Mouse (Mus musculus) kidney, embryonic 14.5 days (tissue): ENCODE data around the gene Tom1l2. TPM values are rescaled to one million over a fixed set of nuclear protein-coding genes. Genes with fewer than 3 reads are reported as not detected.
A peak's percentile ranks its signal among the peaks of the same experiment; 100 is the strongest.

Experiments used
- ATAC-seq: fragments of 200-750 bp; cut with Nextera tagmentation; 2 replicates; pipeline ENCODE4 v1.8.0; 2017; ENCODE audit warnings: moderate number of reproducible peaks, mild to moderate bottlenecking, moderate TSS enrichment, moderate library complexity; ENCODE audit not compliant: low FRiP score, low TSS enrichment
- H3K27ac ChIP-seq: fragments of 300-500 bp; sonication (generic); 2 replicates; pipeline ENCODE4 v1.5.1; 2014; ENCODE audit warnings: low read depth, mild to moderate bottlenecking, low read length, moderate library complexity, mixed read lengths
- H3K27me3 ChIP-seq: fragments of 300-500 bp; sonication (generic); 2 replicates; pipeline ENCODE4 v1.6.1; 2014; ENCODE audit warnings: mild to moderate bottlenecking, low read length; ENCODE audit not compliant: control insufficient read depth, insufficient read depth
- H3K36me3 ChIP-seq: fragments of 300-500 bp; sonication (generic); 2 replicates; pipeline ENCODE4 v1.6.1; 2014; ENCODE audit warnings: low read length, mixed read lengths; ENCODE audit not compliant: control insufficient read depth, insufficient read depth
- H3K4me1 ChIP-seq: fragments of 300-500 bp; sonication (generic); 2 replicates; pipeline ENCODE4 v1.6.1; 2014; ENCODE audit warnings: low read length, mixed read lengths; ENCODE audit not compliant: control insufficient read depth, insufficient read depth
- H3K4me2 ChIP-seq: fragments of 300-500 bp; sonication (generic); replicated peaks from 2 replicates; pipeline ENCODE4 v1.6.1; 2014; ENCODE audit warnings: low read depth, mild to moderate bottlenecking, low read length
- H3K4me3 ChIP-seq: fragments of 300-500 bp; sonication (generic); 2 replicates; pipeline ENCODE4 v1.5.1; 2014; ENCODE audit warnings: mild to moderate bottlenecking, low read length
- H3K9ac ChIP-seq: fragments of 300-500 bp; sonication (generic); 2 replicates; pipeline ENCODE4 v1.6.1; 2014; ENCODE audit warnings: low read depth, mild to moderate bottlenecking, low read length, moderate library complexity
- H3K9me3 ChIP-seq: fragments of 300-500 bp; sonication (generic); 2 replicates; pipeline ENCODE4 v1.6.1; 2016; ENCODE audit warnings: low read length; ENCODE audit not compliant: control insufficient read depth
- WGBS: fragments of 180-500 bp; shearing (Covaris S2); extraction: QIAGEN DNeasy Blood & Tissue Kit; methylation state at CpG from one replicate; pipeline ENCODE4 v1.1.7; 2014; 5-methylcytosine and 5-hydroxymethylcytosine counted together
- polyA plus RNA-seq: library from polyadenylated mRNA; unstranded; fragments of >200 nt; fragmentation: Nextera tagmentation; extraction: Ambion mirVana; gene quantifications from 2 replicates; pipeline ENCODE4 v1.2.1, GENCODE M21; 2014

Gene Tom1l2
- polyA plus RNA-seq, 1 experiment from 2014 or later, result 19.3 TPM

GRCm38 (mm10) chr11:60357116-60357515, 4.4 kb upstream of the Tom1l2 start:
- Histone ChIP-seq H3K9me3 (no peaks in the 10 kb centered on the region), H3K27me3 (no peaks in the 10 kb centered on the region), H3K27ac (no peak overlapping the region), H3K36me3 (no peaks in the 10 kb centered on the region), H3K4me1 (no peaks in the 10 kb centered on the region), H3K9ac (no peak overlapping the region), H3K4me3 (no peak overlapping the region), H3K4me2 (no peak overlapping the region)
- no peak for ATAC-seq
- 50% methylated on average over 1 of the region's 1 CpGs for WGBS

GRCm38 (mm10) chr11:60355952-60356351, 3.2 kb upstream of the Tom1l2 start:
- H3K36me3 ChIP-seq, result no peaks in the 10 kb centered on the region
- ATAC-seq, result no peak
- H3K9ac ChIP-seq, result no peak overlapping the region
- H3K4me1 ChIP-seq, result peaks cover 6% of the 10 kb centered on the region; the same call in 1 of the 2 replicates
- H3K9me3 ChIP-seq, result no peaks in the 10 kb centered on the region
- no peak overlapping the region for H3K27ac ChIP-seq
- WGBS, result 91% methylated on average over 2 of the region's 2 CpGs
- no peaks in the 10 kb centered on the region for H3K27me3 ChIP-seq
- no peak overlapping the region for H3K4me2 ChIP-seq
- no peak overlapping the region for H3K4me3 ChIP-seq

- Histone ChIP-seq H3K4me3 (peak overlapping the region; percentile 60), H3K9ac (peak overlapping the region; percentile 65), H3K27me3 (no peaks in the 10 kb centered on the region), H3K4me1 (peaks cover 6% of the 10 kb centered on the region; the same call in 1 of the 2 replicates), H3K9me3 (no peaks in the 10 kb centered on the region), H3K4me2 (peak overlapping the region; percentile 58), H3K36me3 (no peaks in the 10 kb centered on the region), H3K27ac (no peak overlapping the region; the same call in 1 of the 2 replicates)
- WGBS, result 23% methylated on average over 11 of the region's 11 CpGs
- ATAC-seq, result no peak
Measured at GRCm38 (mm10) chr11:60351925-60352371, 757 bp downstream of the Tom1l2 start.

GRCm38 (mm10) chr11:60351388-60351787, 1.3 kb downstream of the Tom1l2 start:
- Histone ChIP-seq H3K9ac (no peak overlapping the region), H3K4me2 (peak overlapping the region; percentile 58; the same call in 1 of the 2 replicates), H3K4me1 (peaks cover 6% of the 10 kb centered on the region; the same call in 1 of the 2 replicates), H3K4me3 (no peak overlapping the region; the same call in 1 of the 2 replicates), H3K36me3 (no peaks in the 10 kb centered on the region), H3K27ac (no peak overlapping the region), H3K9me3 (no peaks in the 10 kb centered on the region), H3K27me3 (no peaks in the 10 kb centered on the region)
- 58% methylated on average over 2 of the region's 2 CpGs for whole genome bisulfite sequencing
- no peak for ATAC-seq

- ATAC-seq, result no peak
- Histone ChIP-seq H3K4me3 (no peak overlapping the region), H3K36me3 (no peaks in the 10 kb centered on the region), H3K27me3 (no peaks in the 10 kb centered on the region), H3K4me1 (0 out of 2 replicates have a peak, but pooled peaks cover 2% of the 10 kb centered on the region), H3K4me2 (no peak overlapping the region), H3K9ac (no peak overlapping the region), H3K27ac (no peak overlapping the region), H3K9me3 (no peaks in the 10 kb centered on the region)
- WGBS, result 72% methylated on average over 4 of the region's 4 CpGs
Measured at GRCm38 (mm10) chr11:60346537-60346936, 6.2 kb downstream of the Tom1l2 start.

GRCm38 (mm10) chr11:60345868-60346267, 6.8 kb downstream of the Tom1l2 start:
- no peak overlapping the region for H3K4me3 ChIP-seq
- no peaks in the 10 kb centered on the region for H3K27me3 ChIP-seq
- H3K27ac ChIP-seq, result no peak overlapping the region
- no peak overlapping the region for H3K9ac ChIP-seq
- no peaks in the 10 kb centered on the region for H3K36me3 ChIP-seq
- no peaks in the 10 kb centered on the region for H3K4me1 ChIP-seq
- no peaks in the 10 kb centered on the region for H3K9me3 ChIP-seq
- ATAC-seq, result no peak
- WGBS, result 83% methylated on average over 4 of the region's 4 CpGs
- H3K4me2 ChIP-seq, result no peak overlapping the region

- no peaks in the 10 kb centered on the region for H3K27me3 ChIP-seq
- H3K27ac ChIP-seq, result no peak overlapping the region
Measured at GRCm38 (mm10) chr11:60339361-60339760, 13.3 kb downstream of the Tom1l2 start.

GRCm38 (mm10) chr11:60338291-60338690, 14.4 kb downstream of the Tom1l2 start:
- no peak overlapping the region for H3K4me3 ChIP-seq
- peaks cover 2% of the 10 kb centered on the region; the same call in 1 of the 2 replicates for H3K4me1 ChIP-seq
- no peaks in the 10 kb centered on the region for H3K27me3 ChIP-seq
- H3K36me3 ChIP-seq, result no peaks in the 10 kb centered on the region
- H3K9me3 ChIP-seq, result no peaks in the 10 kb centered on the region
- H3K4me2 ChIP-seq, result no peak overlapping the region
- H3K27ac ChIP-seq, result no peak overlapping the region
- no peak for ATAC-seq
- WGBS, result 79% methylated on average over 4 of the region's 4 CpGs
- H3K9ac ChIP-seq, result no peak overlapping the region

More at GRCm38 (mm10) chr11:60339361-60339760, 13.3 kb downstream of the Tom1l2 start:
- Histone ChIP-seq H3K9ac (no peak overlapping the region), H3K4me3 (no peak overlapping the region), H3K4me1 (no peaks in the 10 kb centered on the region; the same call in 1 of the 2 replicates), H3K9me3 (no peaks in the 10 kb centered on the region), H3K4me2 (no peak overlapping the region), H3K36me3 (no peaks in the 10 kb centered on the region)
- 86% methylated on average over 12 of the region's 12 CpGs for WGBS
- ATAC-seq, result no peak

GRCm38 (mm10) chr11:60335771-60336170, 16.9 kb downstream of the Tom1l2 start:
- WGBS, result 85% methylated on average over 2 of the region's 2 CpGs
- H3K27ac ChIP-seq, result no peak overlapping the region

More at GRCm38 (mm10) chr11:60335771-60336170, 16.9 kb downstream of the Tom1l2 start:
- H3K4me3 ChIP-seq, result no peak overlapping the region
- no peaks in the 10 kb centered on the region for H3K9me3 ChIP-seq
- H3K27me3 ChIP-seq, result no peaks in the 10 kb centered on the region
- H3K9ac ChIP-seq, result no peak overlapping the region
- H3K4me1 ChIP-seq, result peaks cover 2% of the 10 kb centered on the region; the same call in 1 of the 2 replicates
- no peaks in the 10 kb centered on the region for H3K36me3 ChIP-seq
- no peak for ATAC-seq
- no peak overlapping the region for H3K4me2 ChIP-seq
